Mouse (Mus musculus) heart, postnatal 25 days (tissue): ENCODE data around the gene Gm10282. TPM values are rescaled to one million over a fixed set of nuclear protein-coding genes. Genes with fewer than 3 reads are reported as not detected.
A peak's percentile ranks its signal among the peaks of the same experiment; 100 is the strongest.

Source experiments
- DNase-seq: peaks from one replicate; pipeline ENCODE4 v3.0.0; 2022; ENCODE audit warnings: low spot score
- intact Hi-C: fragments of 180-260 bp; cut with DNase I; formaldehyde crosslinking; loops from one replicate; pipeline ENCODE4 v1.15.1; 2025
- total RNA-seq, 2 experiments: library from RNA; stranded (reverse); gene quantifications; 2 replicates each; pipeline ENCODE4 v1.2.3; 2021

Gm10282 gene
- total RNA-seq, 2 experiments from 2014 or later = 7.6 to 10.1 TPM

- DNase-seq = peak; percentile 31
- intact Hi-C loops = loop anchor here (2.0 kb wide), 1 partner anchor 34 kb away; no protein-coding TSS in a partner anchor
These were observed 2.0 kb downstream of the Gm10282 start for GRCm38 (mm10) chr8:72302986-72303612.

- intact Hi-C loops = no loop called here
- DNase-seq = no peak
These were observed 3.6 kb downstream of the Gm10282 start for GRCm38 (mm10) chr8:72301497-72301896.

GRCm38 (mm10) chr8:72300654-72301400 is 4.2 kb downstream of the Gm10282 start:
- intact Hi-C loops = no loop called here
- DNase-seq = no peak

- no peak for DNase-seq
- intact Hi-C loops = no loop called here
These were observed 6.1 kb downstream of the Gm10282 start for GRCm38 (mm10) chr8:72298928-72299327.

GRCm38 (mm10) chr8:72296561-72296960 is 8.5 kb downstream of the Gm10282 start:
- intact Hi-C loops = loop anchor here (2.0 kb wide), 1 partner anchor 24 kb away; no protein-coding TSS in a partner anchor
- DNase-seq = no peak

GRCm38 (mm10) chr8:72295679-72296078 is 9.4 kb downstream of the Gm10282 start:
- peak; percentile 95 for DNase-seq
- intact Hi-C loops = loop anchor here (1.0 to 2.0 kb wide), 2 partner anchors 25 to 27 kb away; no protein-coding TSS in a partner anchor

GRCm38 (mm10) chr8:72295125-72295524 is 9.9 kb downstream of the Gm10282 start:
- intact Hi-C loops = loop anchor here (1.0 kb wide), 1 partner anchor 27 kb away; no protein-coding TSS in a partner anchor
- DNase-seq = no peak

GRCm38 (mm10) chr8:72293309-72293708 is 11.8 kb downstream of the Gm10282 start:
- no peak for DNase-seq
- intact Hi-C loops = loop anchor here (2.0 kb wide), 1 partner anchor 17 kb away; no protein-coding TSS in a partner anchor

- intact Hi-C loops = no loop called here
- DNase-seq = no peak
These were observed 14.0 kb downstream of the Gm10282 start for GRCm38 (mm10) chr8:72291104-72291503.

GRCm38 (mm10) chr8:72289051-72289450 is 16.0 kb downstream of the Gm10282 start:
- intact Hi-C loops = no loop called here
- DNase-seq = no peak

- intact Hi-C loops = no loop called here
- DNase-seq = no peak
These were observed 19.8 kb downstream of the Gm10282 start for GRCm38 (mm10) chr8:72285285-72285684.

GRCm38 (mm10) chr8:72281634-72282033 is 23.4 kb downstream of the Gm10282 start:
- DNase-seq = no peak
- intact Hi-C loops = no loop called here

GRCm38 (mm10) chr8:72279151-72279550 is 25.9 kb downstream of the Gm10282 start:
- no peak for DNase-seq
- intact Hi-C loops = no loop called here

- intact Hi-C loops = loop anchor here (2.0 kb wide), 1 partner anchor 16 kb away; no protein-coding TSS in a partner anchor
- no peak for DNase-seq
These were observed 27.8 kb downstream of the Gm10282 start for GRCm38 (mm10) chr8:72277244-72277643.

GRCm38 (mm10) chr8:72273807-72274206 is 31.3 kb downstream of the Gm10282 start:
- DNase-seq = no peak
- intact Hi-C loops = no loop called here

GRCm38 (mm10) chr8:72273111-72273770 is 31.8 kb downstream of the Gm10282 start:
- intact Hi-C loops = no loop called here
- no peak for DNase-seq

GRCm38 (mm10) chr8:72272361-72272760 is 32.7 kb downstream of the Gm10282 start:
- intact Hi-C loops = no loop called here
- peak; percentile 56 for DNase-seq

- DNase-seq = no peak
- intact Hi-C loops = no loop called here
These were observed 33.4 kb downstream of the Gm10282 start for GRCm38 (mm10) chr8:72271691-72272090.

- intact Hi-C loops = no loop called here
- DNase-seq = no peak
These were observed 33.9 kb downstream of the Gm10282 start for GRCm38 (mm10) chr8:72271051-72271660.

- DNase-seq = no peak
- intact Hi-C loops = no loop called here
These were observed 34.5 kb downstream of the Gm10282 start for GRCm38 (mm10) chr8:72270606-72271005.
